Mouse (Mus musculus): ENCODE data around the gene Uaca.

DNA sequence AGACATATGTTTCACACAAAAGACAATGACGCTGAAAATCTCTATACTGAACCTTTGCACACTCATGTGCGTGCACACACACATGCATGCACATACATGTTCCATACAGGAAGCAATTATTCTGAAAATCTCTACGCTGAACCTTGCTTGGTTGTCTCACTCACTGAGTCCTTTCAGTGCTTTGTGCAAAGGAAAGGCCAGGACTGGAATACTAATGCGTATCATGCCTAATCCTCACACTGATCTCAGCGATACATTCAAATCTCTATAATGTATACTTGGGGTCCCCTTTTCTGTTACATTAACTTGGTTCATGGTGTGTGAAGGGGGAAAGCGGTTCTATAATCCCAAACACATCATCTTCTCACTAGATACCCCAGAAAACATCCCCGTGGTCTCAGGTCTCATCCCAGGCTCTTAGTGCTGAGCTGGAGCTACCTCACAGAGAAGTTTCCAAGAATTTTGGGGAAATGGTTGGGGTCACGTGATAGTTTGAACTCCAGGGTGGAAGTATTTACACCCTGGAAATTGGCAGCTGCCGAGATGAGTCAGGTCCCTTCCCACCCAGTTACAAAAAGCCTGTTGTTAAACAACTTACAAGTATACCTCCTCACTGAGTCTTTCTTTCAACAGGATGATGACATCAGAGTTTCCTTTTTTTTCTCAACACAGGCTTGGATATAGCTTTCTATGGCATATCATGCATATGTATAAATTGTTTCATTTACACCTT is 12.1 kb upstream of the Uaca start:
- no peak for TF ChIP-seq CTCF (conservative IDR thresholded peaks at IDR 0.05 in 1 of 2, IDR thresholded peaks at IDR 0.05 in 1 of 2; ENCODE audit: low read depth in 2 of 2, low read length in 2 of 2)
- TF ChIP-seq TCF12 (IDR thresholded peaks at IDR 0.05; ENCODE audit: low read depth, low read length), result no peak
- TF ChIP-seq POLR2A (IDR thresholded peaks at IDR 0.05; ENCODE audit: low read depth, low read length), result no peak
- TF ChIP-seq USF1 (IDR thresholded peaks at IDR 0.05; ENCODE audit: low read depth, low read length), result no peak
- TF ChIP-seq NELFE (IDR thresholded peaks at IDR 0.05; ENCODE audit: low read depth, low read length), result no peak
- no peak for TF ChIP-seq ELF1 (IDR thresholded peaks at IDR 0.05; ENCODE audit: low read depth, low read length)
- no peak for TF ChIP-seq MAX (IDR thresholded peaks at IDR 0.05; ENCODE audit: low read length)
- TF ChIP-seq RAD21 (IDR thresholded peaks at IDR 0.05; ENCODE audit: low read depth, low read length), result no peak
- no peak for TF ChIP-seq E2F4 (IDR thresholded peaks at IDR 0.05; ENCODE audit: insufficient replicate concordance, low read depth, low read length)
